ENCODE assay signal across 32 mouse cellular contexts in the genomic region with DNA sequence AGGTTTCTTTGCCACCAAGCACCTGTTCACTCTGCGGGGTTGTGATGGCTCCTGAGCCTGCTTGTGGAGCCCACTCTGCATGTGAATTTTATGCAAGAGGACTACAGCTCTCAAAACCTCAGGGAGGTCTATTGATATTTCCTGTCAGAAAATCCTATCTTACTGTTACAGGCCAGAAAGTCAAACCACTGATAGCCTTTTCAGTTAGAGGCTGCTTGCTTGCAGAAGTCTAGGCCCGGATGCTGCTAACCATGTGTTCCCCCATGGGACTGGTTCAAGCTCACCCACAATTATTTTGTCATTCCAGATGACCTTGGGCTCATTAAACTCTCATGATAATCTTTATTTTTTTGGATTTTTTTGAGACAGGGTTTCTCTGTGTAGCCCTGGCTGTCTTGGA. TPM values are rescaled to one million over a fixed set of nuclear protein-coding genes. Genes with fewer than 3 reads are reported as not detected.
DNase-seq lines count a peak whose midpoint lies in the region; ATAC-seq lines count a peak whose summit lies in the region.
"Had no signal": no experiment of that assay in that cellular context is flagged by ENCODE, and none has a peak within 500 bp of the region (broad histone marks: within the 10 kb centered on the region; RNA-seq: fewer than 3 reads in every experiment).

No protein-coding gene starts in this region.

- DNase-seq in 416B (ENCODE audit: low read depth), result peak; percentile 93
- peak; percentile 50 to 60 for DNase-seq in B cell, adult 2 months
- peak; percentile 41 for DNase-seq in splenic B cell, adult 2 months (ENCODE audit: low read depth, low spot score)
- no peak for DNase-seq in hindbrain, embryonic 11.5 days (ENCODE audit: low spot score)
- DNase-seq: adrenal gland, postnatal 10 days; adrenal gland, postnatal 36 days; cerebellum, adult 11-12 months; cerebellum, adult 8-10 months; cerebellum, postnatal 10 days; cerebellum, postnatal 36 days; forebrain, postnatal 0 days; gastrocnemius, adult 2 months; gastrocnemius, postnatal 25 days; heart, adult 2 months; heart, postnatal 14 days; kidney, adult 18-20 months had no signal

- ATAC-seq in common myeloid progenitor, adult 5-6 weeks (replicated peaks; ENCODE audit: low read depth, poor library complexity, severe bottlenecking), result peak; percentile 31
- no peak for ATAC-seq in activated CD4-positive, CD25-positive, alpha-beta regulatory T cell, adult 4 months
- ATAC-seq in hindbrain, embryonic 11.5 days (ENCODE audit: low FRiP score), result no peak
- ATAC-seq: forebrain, embryonic 14.5 days; forebrain, postnatal 0 days; hindbrain, embryonic 16.5 days; intestine, embryonic 16.5 days had no signal

- H3K27ac ChIP-seq in hindbrain, embryonic 11.5 days (ENCODE audit: low read depth, low read length), result no peak overlapping the region
- H3K27ac ChIP-seq: embryonic facial prominence, embryonic 12.5 days; embryonic facial prominence, embryonic 15.5 days; gastrocnemius, adult 2 months; heart, adult 2 months; heart, embryonic 10.5 days; heart, embryonic 13.5 days; hindbrain, embryonic 13.5 days had no signal

- 85% methylated on average over 2 of the region's 2 CpGs for WGBS in hindbrain, embryonic 11.5 days

- H3K9ac ChIP-seq in hindbrain, embryonic 11.5 days (ENCODE audit: low read depth, low read length), result no peak overlapping the region
- H3K9ac ChIP-seq: embryonic facial prominence, embryonic 12.5 days; embryonic facial prominence, embryonic 15.5 days; forebrain, postnatal 0 days; heart, embryonic 13.5 days; hindbrain, embryonic 13.5 days had no signal

- no peaks in the 10 kb centered on the region for H3K27me3 ChIP-seq in splenic B cell, adult 2 months (ENCODE audit: control insufficient read depth, insufficient read depth, low read length, poor library complexity, severe bottlenecking)
- H3K27me3 ChIP-seq in hindbrain, embryonic 11.5 days (ENCODE audit: control insufficient read depth, insufficient read depth, low read length), result no peaks in the 10 kb centered on the region
- H3K27me3 ChIP-seq: CH12.LX; embryonic facial prominence, embryonic 12.5 days; embryonic facial prominence, embryonic 15.5 days; heart, embryonic 13.5 days; hindbrain, embryonic 13.5 days had no signal

- H3K4me3 ChIP-seq in hindbrain, embryonic 11.5 days (ENCODE audit: low read depth, low read length), result no peak overlapping the region
- H3K4me3 ChIP-seq: embryonic facial prominence, embryonic 12.5 days; embryonic facial prominence, embryonic 15.5 days; gastrocnemius, adult 2 months; heart, adult 2 months; heart, embryonic 10.5 days; heart, embryonic 13.5 days; hindbrain, embryonic 13.5 days had no signal

- H3K4me1 ChIP-seq in hindbrain, embryonic 11.5 days (replicated peaks; ENCODE audit: control insufficient read depth, insufficient read depth, low read length), result no peaks in the 10 kb centered on the region
- H3K4me1 ChIP-seq: embryonic facial prominence, embryonic 12.5 days; embryonic facial prominence, embryonic 15.5 days; hindbrain, embryonic 13.5 days had no signal

- no peaks in the 10 kb centered on the region for H3K9me3 ChIP-seq in hindbrain, embryonic 11.5 days (ENCODE audit: control insufficient read depth, low read length)
- H3K9me3 ChIP-seq: embryonic facial prominence, embryonic 12.5 days; embryonic facial prominence, embryonic 15.5 days; G1E; heart, embryonic 10.5 days; hindbrain, embryonic 13.5 days had no signal

- H3K4me2 ChIP-seq in hindbrain, embryonic 11.5 days (replicated peaks; ENCODE audit: low read depth, low read length), result no peak overlapping the region
- H3K4me2 ChIP-seq: embryonic facial prominence, embryonic 12.5 days; embryonic facial prominence, embryonic 15.5 days; heart, embryonic 13.5 days; hindbrain, embryonic 13.5 days had no signal

- H3K36me3 ChIP-seq in splenic B cell, adult 2 months (ENCODE audit: control insufficient read depth, insufficient read depth, low read length, poor library complexity, severe bottlenecking), result no peaks in the 10 kb centered on the region
- H3K36me3 ChIP-seq in hindbrain, embryonic 11.5 days (ENCODE audit: control insufficient read depth, insufficient read depth, low read length), result no peaks in the 10 kb centered on the region
- H3K36me3 ChIP-seq: embryonic facial prominence, embryonic 12.5 days; embryonic facial prominence, embryonic 15.5 days; G1E; heart, embryonic 13.5 days; hindbrain, embryonic 13.5 days had no signal

RNA-seq across cellular contexts. Expression of a gene that starts 19.1 kb away (rescaled TPM):
- 71.7 and 72.2 TPM in 2 replicates for total RNA-seq in common myeloid progenitor, adult 5-6 weeks (2017)
- polyA plus RNA-seq in activated CD4-positive, CD25-positive, alpha-beta regulatory T cell, adult 4 months (2017; shearing (Covaris generic)), result 100 to 1,000 TPM; 152 to 191 TPM
- 14.1 and 15.6 TPM in 2 replicates for polyA plus RNA-seq in hindbrain, embryonic 11.5 days (2014; fragmentation: Nextera tagmentation; extraction: Ambion mirVana)
- polyA plus RNA-seq: G1E had no signal

RNA-seq across cellular contexts. Expression of a gene that starts 34.5 kb away (rescaled TPM):
- not detected in 2 replicates for total RNA-seq in common myeloid progenitor, adult 5-6 weeks (2017)
- 1 to 10 TPM in 1 of 2 experiments, under 1 TPM in 1; 0.36 to 1.2 TPM for polyA plus RNA-seq in activated CD4-positive, CD25-positive, alpha-beta regulatory T cell, adult 4 months (2017; shearing (Covaris generic))
- not detected in 2 replicates for polyA plus RNA-seq in hindbrain, embryonic 11.5 days (2014; fragmentation: Nextera tagmentation; extraction: Ambion mirVana)
- total RNA-seq: adrenal gland, postnatal 10 days; adrenal gland, postnatal 36 days; forebrain, postnatal 0 days; gastrocnemius, adult 2 months; gastrocnemius, postnatal 25 days; heart, adult 2 months; heart, postnatal 14 days; hematopoietic stem cell, adult 5-6 weeks had no signal
- polyA plus RNA-seq: embryonic facial prominence, embryonic 12.5 days; embryonic facial prominence, embryonic 15.5 days; forebrain, embryonic 11.5 days; forebrain, embryonic 14.5 days; forebrain, postnatal 0 days; frontal cortex, adult 2 months; G1E; heart, adult 2 months; heart, embryonic 10.5 days; heart, embryonic 13.5 days; heart, embryonic 16.5 days; hindbrain, embryonic 13.5 days; hindbrain, embryonic 16.5 days; intestine, embryonic 16.5 days had no signal

RNA-seq across cellular contexts. Expression of a gene that starts 39.1 kb away (rescaled TPM):
- 24.3 and 26.6 TPM in 2 replicates for total RNA-seq in common myeloid progenitor, adult 5-6 weeks (2017)
- polyA plus RNA-seq in activated CD4-positive, CD25-positive, alpha-beta regulatory T cell, adult 4 months (2017; shearing (Covaris generic)), result 10 to 100 TPM; 78.6 to 85.9 TPM
- 0.36 and 1.1 TPM in 2 replicates for polyA plus RNA-seq in hindbrain, embryonic 11.5 days (2014; fragmentation: Nextera tagmentation; extraction: Ambion mirVana)
- total RNA-seq: G1E had no signal
- polyA plus RNA-seq: G1E had no signal

Comparison
In these comparisons a context has a peak if more than half of its experiments do, and no peak if none do; other contexts are left out.
1. RNA of a gene that starts 39.1 kb away (polyA plus RNA-seq): 78.6 to 85.9 TPM in activated CD4-positive, CD25-positive, alpha-beta regulatory T cell, adult 4 months; 0.36 to 1.1 TPM in hindbrain, embryonic 11.5 days; every median in the first group is over 10 times any median in the second.